Mouse (Mus musculus) heart, embryonic 11.5 days (tissue): ENCODE results near the gene Mphosph9. TPM values are rescaled to one million over a fixed set of nuclear protein-coding genes. Genes with fewer than 3 reads are reported as not detected.
"Not testable (repeated sequence)": the region's sequence is repeated elsewhere in the genome, so short reads cannot be mapped to it uniquely, and the experiment has no call there.

Source experiments
- ATAC-seq: fragments of 200-750 bp; cut with Nextera tagmentation; replicated peaks from 2 replicates; pipeline ENCODE4 v1.8.0; 2017; ENCODE audit warnings: moderate library complexity; ENCODE audit not compliant: insufficient number of reproducible peaks, low FRiP score, low TSS enrichment
- H3K27ac ChIP-seq: fragments of 300-500 bp; sonication (generic); 2 replicates; pipeline ENCODE4 v1.5.1; 2014; ENCODE audit warnings: mild to moderate bottlenecking, low read depth, low read length
- H3K27me3 ChIP-seq: fragments of 300-500 bp; sonication (generic); 2 replicates; pipeline ENCODE4 v1.6.1; 2014; ENCODE audit warnings: mild to moderate bottlenecking, low read length, mixed read lengths; ENCODE audit not compliant: control insufficient read depth, insufficient read depth
- H3K36me3 ChIP-seq: fragments of 300-500 bp; sonication (generic); 2 replicates; pipeline ENCODE4 v1.6.1; 2014; ENCODE audit warnings: mild to moderate bottlenecking, low read length, moderate library complexity, mixed read lengths; ENCODE audit not compliant: control insufficient read depth, insufficient read depth
- H3K4me1 ChIP-seq: fragments of 300-500 bp; sonication (generic); 2 replicates; pipeline ENCODE4 v1.6.1; 2014; ENCODE audit warnings: low read length; ENCODE audit not compliant: control insufficient read depth, insufficient read depth
- H3K4me2 ChIP-seq: fragments of 300-500 bp; sonication (generic); 2 replicates; pipeline ENCODE4 v1.6.1; 2014; ENCODE audit warnings: mild to moderate bottlenecking, moderate library complexity
- H3K4me3 ChIP-seq: fragments of 300-500 bp; sonication (generic); 2 replicates; pipeline ENCODE4 v1.5.1; 2014; ENCODE audit warnings: low read depth, low read length
- H3K9ac ChIP-seq: fragments of 300-500 bp; sonication (generic); 2 replicates; pipeline ENCODE4 v1.6.1; 2014; ENCODE audit warnings: mild to moderate bottlenecking, low read depth, low read length, moderate library complexity
- H3K9me3 ChIP-seq: fragments of 300-500 bp; sonication (generic); replicated peaks from 2 replicates; pipeline ENCODE4 v1.6.1; 2016; ENCODE audit warnings: low read length; ENCODE audit not compliant: control insufficient read depth
- WGBS: fragments of 180-500 bp; shearing (Covaris S2); extraction: QIAGEN DNeasy Blood & Tissue Kit; methylation state at CpG from one replicate; pipeline ENCODE4 v1.1.7; 2014; ENCODE audit not compliant: insufficient replicate concordance; 5-methylcytosine and 5-hydroxymethylcytosine counted together
- polyA plus RNA-seq: library from polyadenylated mRNA; unstranded; fragments of >200 nt; fragmentation: Nextera tagmentation; extraction: Ambion mirVana; gene quantifications from 2 replicates; pipeline ENCODE4 v1.2.1, GENCODE M21; 2014

Mphosph9 gene
- polyA plus RNA-seq, 1 experiment from 2014 or later = 15.5 TPM

- Histone ChIP-seq H3K9ac (peak overlapping the region; percentile 4; the same call in 1 of the 2 replicates), H3K4me1 (peaks cover 65% of the 10 kb centered on the region), H3K9me3 (no peaks in the 10 kb centered on the region), H3K27me3 (no peaks in the 10 kb centered on the region), H3K27ac (no peak overlapping the region), H3K36me3 (no peaks in the 10 kb centered on the region), H3K4me3 (no peak overlapping the region), H3K4me2 (no peak overlapping the region)
- 82% methylated on average over 7 of the region's 7 CpGs for WGBS
- no peak for ATAC-seq
Measured at GRCm38 (mm10) chr5:124221736-124222040, 106.1 kb downstream of the Mphosph9 start.

- no peak for ATAC-seq
- Histone ChIP-seq H3K9me3 (no peaks in the 10 kb centered on the region), H3K27me3 (no peaks in the 10 kb centered on the region), H3K9ac (peak overlapping the region; percentile 4; the same call in 1 of the 2 replicates), H3K27ac (0 out of 2 replicates have a peak overlapping the region, but pooled peaks have one; percentile 29), H3K36me3 (no peaks in the 10 kb centered on the region), H3K4me1 (peaks cover 65% of the 10 kb centered on the region), H3K4me3 (no peak overlapping the region), H3K4me2 (no peak overlapping the region)
- WGBS = 57% methylated on average over 7 of the region's 7 CpGs
Measured at GRCm38 (mm10) chr5:124221037-124221735, 106.6 kb downstream of the Mphosph9 start.

GRCm38 (mm10) chr5:124220551-124220950 lies 107.2 kb downstream of the Mphosph9 start:
- H3K27ac ChIP-seq = 0 out of 2 replicates have a peak overlapping the region, but pooled peaks have one; percentile 29
- no peaks in the 10 kb centered on the region for H3K36me3 ChIP-seq
- H3K9ac ChIP-seq = no peak overlapping the region
- H3K4me1 ChIP-seq = peaks cover 65% of the 10 kb centered on the region
- H3K27me3 ChIP-seq = no peaks in the 10 kb centered on the region
- no peak overlapping the region for H3K4me2 ChIP-seq
- WGBS = 81% methylated on average over 5 of the region's 5 CpGs
- H3K4me3 ChIP-seq = no peak overlapping the region
- ATAC-seq = no peak
- no peaks in the 10 kb centered on the region for H3K9me3 ChIP-seq

GRCm38 (mm10) chr5:124219431-124219830 lies 108.3 kb downstream of the Mphosph9 start:
- Histone ChIP-seq H3K9me3 (no peaks in the 10 kb centered on the region), H3K27me3 (no peaks in the 10 kb centered on the region), H3K4me2 (no peak overlapping the region), H3K9ac (no peak overlapping the region), H3K4me3 (no peak overlapping the region), H3K4me1 (peaks cover 67% of the 10 kb centered on the region), H3K27ac (no peak overlapping the region; the same call in 1 of the 2 replicates), H3K36me3 (no peaks in the 10 kb centered on the region)
- no peak for ATAC-seq
- 72% methylated on average over 10 of the region's 10 CpGs for WGBS

- no peak overlapping the region for H3K4me2 ChIP-seq
- WGBS = 50% methylated on average over 7 of the region's 7 CpGs
- no peaks in the 10 kb centered on the region for H3K36me3 ChIP-seq
- no peak for ATAC-seq
- H3K9me3 ChIP-seq = no peaks in the 10 kb centered on the region
- no peaks in the 10 kb centered on the region for H3K27me3 ChIP-seq
- peak overlapping the region; percentile 51 for H3K27ac ChIP-seq
- no peak overlapping the region for H3K9ac ChIP-seq
- H3K4me1 ChIP-seq = peaks cover 67% of the 10 kb centered on the region
- H3K4me3 ChIP-seq = no peak overlapping the region
Measured at GRCm38 (mm10) chr5:124218986-124219385, 108.8 kb downstream of the Mphosph9 start.

- H3K27me3 ChIP-seq = no peaks in the 10 kb centered on the region
- H3K36me3 ChIP-seq = 0 out of 2 replicates have a peak, but pooled peaks cover 2% of the 10 kb centered on the region
- no peaks in the 10 kb centered on the region for H3K9me3 ChIP-seq
- H3K9ac ChIP-seq = no peak overlapping the region
- no peak overlapping the region for H3K4me3 ChIP-seq
- 54% methylated on average over 8 of the region's 8 CpGs for WGBS
- no peak for ATAC-seq
- no peak overlapping the region for H3K27ac ChIP-seq
- H3K4me2 ChIP-seq = no peak overlapping the region
- H3K4me1 ChIP-seq = peaks cover 66% of the 10 kb centered on the region
Measured at GRCm38 (mm10) chr5:124217566-124218249, 110.1 kb downstream of the Mphosph9 start.

- not testable (repeated sequence) for H3K4me2 ChIP-seq, H3K27ac ChIP-seq, H3K9ac ChIP-seq, H3K4me3 ChIP-seq, H3K27me3 ChIP-seq, H3K36me3 ChIP-seq, ATAC-seq, H3K9me3 ChIP-seq
- WGBS = 88% methylated on average over 5 of the region's 5 CpGs
- peaks cover 62% of the 10 kb centered on the region for H3K4me1 ChIP-seq
Measured at GRCm38 (mm10) chr5:124217092-124217491, 110.7 kb downstream of the Mphosph9 start.

- H3K4me1 ChIP-seq = peaks cover 63% of the 10 kb centered on the region
- 80% methylated on average over 6 of the region's 6 CpGs for WGBS
Measured at GRCm38 (mm10) chr5:124216403-124216802, 111.4 kb downstream of the Mphosph9 start.

More at GRCm38 (mm10) chr5:124216403-124216802, 111.4 kb downstream of the Mphosph9 start:
- Histone ChIP-seq H3K4me2 (no peak overlapping the region), H3K27me3 (no peaks in the 10 kb centered on the region), H3K36me3 (0 out of 2 replicates have a peak, but pooled peaks cover 2% of the 10 kb centered on the region), H3K9me3 (no peaks in the 10 kb centered on the region), H3K4me3 (no peak overlapping the region), H3K9ac (no peak overlapping the region), H3K27ac (no peak overlapping the region)
- no peak for ATAC-seq
